24 mouse cellular contexts compared by ENCODE assay signal in genomic region chr4:137771749-137772148, GRCm38 (mm10). TPM values are rescaled to one million over a fixed set of nuclear protein-coding genes. Genes with fewer than 3 reads are reported as not detected.
DNase-seq lines count a peak whose midpoint lies in the region; ATAC-seq and TF ChIP-seq lines count a peak whose summit lies in the region.
"Had no signal": no experiment of that assay in that cellular context is flagged by ENCODE, and none has a peak within 500 bp of the region (broad histone marks: within the 10 kb centered on the region; RNA-seq: fewer than 3 reads in every experiment).

No protein-coding gene starts in this region.

- no peaks in the 10 kb centered on the region for H3K9me3 ChIP-seq in liver, postnatal 0 days (ENCODE audit: low read length)
- H3K9me3 ChIP-seq in CH12.LX (replicated peaks; ENCODE audit: low read length) (no peaks in the 10 kb centered on the region), E14TG2a.4 (ENCODE audit: low read length) (no peaks in the 10 kb centered on the region)
- no peaks in the 10 kb centered on the region for H3K9me3 ChIP-seq in embryonic facial prominence, embryonic 10.5 days
- H3K9me3 ChIP-seq: embryonic facial prominence, embryonic 12.5 days; forebrain, embryonic 12.5 days; forebrain, embryonic 15.5 days had no signal

- no peak overlapping the region for H3K4me2 ChIP-seq in liver, postnatal 0 days (ENCODE audit: low read depth, low read length)
- H3K4me2 ChIP-seq in CH12.LX (ENCODE audit: insufficient read depth, low read depth, poor library complexity, severe bottlenecking), result no peak overlapping the region
- H3K4me2 ChIP-seq: embryonic facial prominence, embryonic 12.5 days; forebrain, embryonic 12.5 days; forebrain, embryonic 15.5 days; heart, embryonic 11.5 days; hindbrain, embryonic 14.5 days had no signal

- H3K4me3 ChIP-seq in liver, postnatal 0 days (ENCODE audit: low read depth, low read length), result no peak overlapping the region
- no peak overlapping the region for H3K4me3 ChIP-seq in CH12.LX (replicated peaks in 1 of 3; ENCODE audit: low read depth in 2 of 3, low read length in 2 of 3, poor library complexity in 1 of 3)
- peak overlapping the region; percentile 2; the same call in 1 of the 2 replicates for H3K4me3 ChIP-seq in E14TG2a.4 (replicated peaks; ENCODE audit: low read length)
- no peak overlapping the region for H3K4me3 ChIP-seq in embryonic facial prominence, embryonic 10.5 days
- H3K4me3 ChIP-seq: embryonic facial prominence, embryonic 12.5 days; erythroblast, embryonic 14.5 days; forebrain, embryonic 12.5 days; forebrain, embryonic 15.5 days had no signal

- peaks cover 19% of the 10 kb centered on the region for H3K79me2 ChIP-seq in CH12.LX (replicated peaks; ENCODE audit: control insufficient read depth, extremely low read depth, insufficient read depth, poor library complexity, severe bottlenecking)

- ATAC-seq in liver, postnatal 0 days, result no peak
- ATAC-seq: CD4-positive, CD25-positive, alpha-beta regulatory T cell, adult 4 months; forebrain, embryonic 15.5 days; hindbrain, postnatal 0 days; inflammation-experienced regulatory T-cells, adult 6 months; Patski had no signal

- DNase-seq in liver, postnatal 0 days, result no peak
- no peak for DNase-seq in liver
- no peak for DNase-seq in CH12.LX (ENCODE audit: extremely low read depth)
- DNase-seq in embryonic facial prominence, embryonic 10.5 days (ENCODE audit: low spot score), result no peak
- DNase-seq in right cerebral cortex, adult 2 months (ENCODE audit: low spot score in 2 of 2), result no peak
- DNase-seq in layer of hippocampus, postnatal 36 days, result no peak
- no peak for DNase-seq in MN1 (ENCODE audit: low spot score)
- DNase-seq: adrenal gland, postnatal 10 days; adrenal gland, postnatal 36 days; cerebellum, adult 18-20 months; cerebellum, adult 9-10 months; cerebellum, postnatal 14 days had no signal

- WGBS in liver, postnatal 0 days (ENCODE audit: insufficient replicate concordance), result 52% methylated on average over 3 of the region's 3 CpGs
- 69% methylated on average over 3 of the region's 3 CpGs for whole genome bisulfite sequencing in embryonic facial prominence, embryonic 10.5 days

- no peaks in the 10 kb centered on the region for H3K36me3 ChIP-seq in liver, postnatal 0 days (replicated peaks; ENCODE audit: insufficient read depth, low read length)
- H3K36me3 ChIP-seq in CH12.LX (replicated peaks in 1 of 2; ENCODE audit: control insufficient read depth in 1 of 2, insufficient read depth in 1 of 2, low read length in 1 of 2) (peaks cover 7 to 71% of the 10 kb centered on the region in 2 experiments), E14TG2a.4 (ENCODE audit: insufficient read depth, low read length) (peaks cover 64% of the 10 kb centered on the region)
- no peaks in the 10 kb centered on the region for H3K36me3 ChIP-seq in embryonic facial prominence, embryonic 10.5 days (replicated peaks)
- H3K36me3 ChIP-seq: embryonic facial prominence, embryonic 12.5 days; forebrain, embryonic 12.5 days; forebrain, embryonic 15.5 days had no signal

- peaks cover 25% of the 10 kb centered on the region for H3K4me1 ChIP-seq in liver, postnatal 0 days (ENCODE audit: insufficient read depth)
- peaks cover 27 to 86% of the 10 kb centered on the region in 2 experiments for H3K4me1 ChIP-seq in CH12.LX (ENCODE audit: control insufficient read depth in 1 of 2, insufficient read depth in 2 of 2)
- peaks cover 92% of the 10 kb centered on the region for H3K4me1 ChIP-seq in E14TG2a.4 (replicated peaks; ENCODE audit: low read depth, low read length)
- peaks cover 54% of the 10 kb centered on the region for H3K4me1 ChIP-seq in embryonic facial prominence, embryonic 10.5 days

- no peak for TF ChIP-seq POLR2A in CH12.LX (IDR thresholded peaks at IDR 0.05; ENCODE audit: low read depth, low read length)

- dilution Hi-C loops in CH12.LX (cut with MboI; ENCODE audit: extremely low pct_ligation_motif_present, extremely low pct_unique_long_range_greater_than_20kb, low sequenced_read_pairs), result no loop called here

- in situ Hi-C loops in CH12.LX (cut with MboI; ENCODE audit: low pct_ligation_motif_present, low pct_unique_long_range_greater_than_20kb, low sequenced_read_pairs), result no loop called here

- H3K9ac ChIP-seq in liver, postnatal 0 days (replicated peaks), result no peak overlapping the region
- H3K9ac ChIP-seq in CH12.LX (ENCODE audit: insufficient read depth, low read depth), result no peak overlapping the region
- H3K9ac ChIP-seq: embryonic facial prominence, embryonic 12.5 days; forebrain, embryonic 12.5 days; forebrain, embryonic 15.5 days; hindbrain, embryonic 14.5 days had no signal

- TF ChIP-seq CTCF in liver, postnatal 0 days (IDR thresholded peaks at IDR 0.05; ENCODE audit: low read depth), result no peak
- no peak for TF ChIP-seq CTCF in CH12.LX (conservative IDR thresholded peaks at IDR 0.05 in 1 of 2, IDR thresholded peaks at IDR 0.05 in 1 of 2; ENCODE audit: low read depth in 2 of 2, low read length in 2 of 2)
- no peak for TF ChIP-seq CTCF in E14TG2a.4 (conservative IDR thresholded peaks at IDR 0.05; ENCODE audit: low read length)

- H3K27ac ChIP-seq in liver, postnatal 0 days (ENCODE audit: low read depth), result peak overlapping the region; percentile 90
- H3K27ac ChIP-seq in CH12.LX (ENCODE audit: insufficient read depth, low read depth), result no peak overlapping the region
- peak overlapping the region; percentile 54; the same call in 1 of the 2 replicates for H3K27ac ChIP-seq in embryonic facial prominence, embryonic 10.5 days (replicated peaks)
- H3K27ac ChIP-seq: forebrain, embryonic 12.5 days; forebrain, embryonic 15.5 days; hindbrain, embryonic 14.5 days; hindbrain, postnatal 0 days had no signal

- no peak for TF ChIP-seq EP300 in liver, postnatal 0 days (IDR thresholded peaks at IDR 0.05; ENCODE audit: low read depth)
- no peak for TF ChIP-seq EP300 in CH12.LX (IDR thresholded peaks at IDR 0.05; ENCODE audit: low read length)

- no peak for TF ChIP-seq RAD21 in CH12.LX (IDR thresholded peaks at IDR 0.05; ENCODE audit: low read depth, low read length)

- H3K27me3 ChIP-seq in liver, postnatal 0 days (ENCODE audit: insufficient read depth, low read length), result no peaks in the 10 kb centered on the region
- H3K27me3 ChIP-seq in CH12.LX (replicated peaks) (no peaks in the 10 kb centered on the region), E14TG2a.4 (ENCODE audit: insufficient read depth, low read length) (no peaks in the 10 kb centered on the region)
- 0 out of 2 replicates have a peak, but pooled peaks cover 11% of the 10 kb centered on the region for H3K27me3 ChIP-seq in embryonic facial prominence, embryonic 10.5 days (replicated peaks; ENCODE audit: low read depth, poor library complexity, severe bottlenecking)
- H3K27me3 ChIP-seq: embryonic facial prominence, embryonic 12.5 days; forebrain, embryonic 12.5 days; forebrain, embryonic 15.5 days; Patski had no signal

TF ChIP-seq in CH12.LX, 34 proteins besides CTCF, POLR2A, EP300 and RAD21:
- no peak for TF ChIP-seq ZNF384 (IDR thresholded peaks at IDR 0.05; ENCODE audit: low read depth, low read length)
- peak; percentile 96 for TF ChIP-seq ZKSCAN1 (IDR thresholded peaks at IDR 0.05; ENCODE audit: borderline replicate concordance, low read depth, low read length)
- TF ChIP-seq POLR2AphosphoS2 (IDR thresholded peaks at IDR 0.05; ENCODE audit: low read depth, low read length), result no peak
- no peak for TF ChIP-seq TBP (conservative IDR thresholded peaks at IDR 0.05; ENCODE audit: low read depth, low read length)
- no peak for TF ChIP-seq E2F4 (IDR thresholded peaks at IDR 0.05; ENCODE audit: insufficient replicate concordance, low read depth, low read length)

RNA-seq across cellular contexts. Expression of gene Alpl, which starts 24.4 kb away (rescaled TPM):
- polyA plus RNA-seq in liver, postnatal 0 days (2015; fragmentation: Nextera tagmentation; extraction: Ambion mirVana), result 14.7 and 18.7 TPM in 2 replicates
- 115 and 130 TPM in 2 replicates for total RNA-seq in CH12.LX (2012; rRNA removed)
- 62.9 and 65.7 TPM in 2 replicates for total RNA-seq in CH12.LX (2014; rRNA removed)
- polyA plus RNA-seq in CH12.LX (2012; ENCODE audit: insufficient read length, low read depth), result 152 and 164 TPM in 2 replicates
- 12.9 and 18.7 TPM in 2 replicates for polyA plus RNA-seq in embryonic facial prominence, embryonic 10.5 days (2016; fragmentation: Nextera tagmentation; extraction: Ambion mirVana)
- total RNA-seq in layer of hippocampus, postnatal 36 days (2021), result 1 to 10 TPM; 6.0 to 8.1 TPM
- total RNA-seq: hematopoietic stem cell, adult 5-6 weeks had no signal
